Mouse (Mus musculus) heart, postnatal 36 days (tissue): ENCODE data around the gene Sirt4. TPM values are rescaled to one million over a fixed set of nuclear protein-coding genes. Genes with fewer than 3 reads are reported as not detected.
A peak's percentile ranks its signal among the peaks of the same experiment; 100 is the strongest.

ENCODE experiments used
- DNase-seq, 2 experiments: peaks; one replicate each; pipeline ENCODE4 v3.0.0; 2021 to 2022
- intact Hi-C: fragments of 180-260 bp; cut with DNase I; formaldehyde crosslinking; loops from one replicate; pipeline ENCODE4 v1.15.1; 2025
- total RNA-seq, 2 experiments: library from RNA; stranded (reverse); gene quantifications; 2 replicates each; pipeline ENCODE4 v1.2.3; 2021

Sirt4 gene
- total RNA-seq, 2 experiments from 2014 or later, result 17.9 to 18.1 TPM

DNA sequence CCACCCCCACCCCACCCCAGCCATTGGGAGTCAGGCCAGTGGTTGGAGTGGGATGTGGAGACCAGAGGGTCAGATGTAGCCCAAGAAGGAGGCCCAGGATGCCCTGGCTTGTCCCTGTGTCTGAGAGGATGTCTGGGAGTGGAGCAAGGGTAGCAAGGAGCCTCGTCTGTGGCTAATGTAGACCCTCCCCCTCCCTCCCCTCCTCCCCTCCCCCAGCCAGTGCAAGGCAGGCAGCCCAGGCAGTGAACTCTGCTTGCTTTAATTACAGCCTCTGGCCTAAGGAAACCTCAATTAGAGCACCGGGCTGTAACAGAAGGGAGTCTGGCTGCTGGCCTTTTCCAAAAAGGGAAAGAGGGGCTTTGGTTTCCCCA is 46.6 kb downstream of the Sirt4 start:
- intact Hi-C loops, result no loop called here
- no peak for DNase-seq

GRCm38 (mm10) chr5:115437242-115437944 is 47.1 kb downstream of the Sirt4 start:
- intact Hi-C loops, result no loop called here
- no peak for DNase-seq

GRCm38 (mm10) chr5:115436421-115437124 is 48.0 kb downstream of the Sirt4 start:
- intact Hi-C loops, result no loop called here
- peak; percentile 34 to 48 for DNase-seq

GRCm38 (mm10) chr5:115435755-115436379 is 48.7 kb downstream of the Sirt4 start:
- no peak for DNase-seq
- intact Hi-C loops, result no loop called here

DNA sequence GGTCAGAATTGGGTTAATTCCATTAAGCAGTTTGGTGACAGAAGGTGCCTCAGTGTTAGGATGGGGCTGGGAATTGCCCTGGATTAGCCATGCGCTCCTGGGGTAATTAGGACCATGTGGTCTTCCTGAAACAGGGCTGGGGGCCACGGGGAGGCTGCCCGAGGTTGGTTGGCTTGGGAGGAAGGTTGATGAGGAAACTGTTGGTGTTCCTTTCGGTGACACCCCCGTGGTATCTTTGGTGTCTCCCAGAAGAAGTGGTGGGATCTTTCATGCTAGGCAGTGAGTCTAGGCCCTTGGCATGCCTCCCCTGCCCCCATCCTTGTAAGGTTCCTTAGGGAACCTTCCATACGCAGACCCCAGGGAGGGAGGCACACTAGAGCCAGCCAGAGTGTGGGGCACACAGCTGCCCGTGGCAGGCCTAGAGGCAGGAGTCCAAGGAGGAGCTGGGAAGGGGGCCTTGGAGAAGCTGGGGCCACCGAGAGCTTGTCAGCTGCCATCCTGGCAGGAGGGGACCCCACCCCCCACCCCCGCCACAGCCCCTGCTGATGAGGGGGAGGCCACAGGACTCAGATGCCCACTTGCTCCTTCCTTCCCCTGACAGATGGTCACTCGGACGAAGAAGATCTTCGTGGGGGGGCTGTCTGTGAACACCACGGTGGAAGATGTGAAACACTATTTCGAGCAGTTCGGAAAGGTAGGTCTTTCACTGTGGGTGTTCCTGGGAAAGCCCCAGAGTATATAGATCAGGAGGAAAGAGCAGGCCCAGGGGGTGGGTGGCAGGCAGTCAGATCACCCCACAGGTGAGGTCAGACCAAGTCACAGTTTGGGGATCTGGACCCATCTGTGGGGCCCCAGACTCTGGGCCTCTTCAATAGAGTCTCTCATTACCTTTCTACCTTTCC is 49.4 kb downstream of the Sirt4 start:
- intact Hi-C loops, result no loop called here

DNA sequence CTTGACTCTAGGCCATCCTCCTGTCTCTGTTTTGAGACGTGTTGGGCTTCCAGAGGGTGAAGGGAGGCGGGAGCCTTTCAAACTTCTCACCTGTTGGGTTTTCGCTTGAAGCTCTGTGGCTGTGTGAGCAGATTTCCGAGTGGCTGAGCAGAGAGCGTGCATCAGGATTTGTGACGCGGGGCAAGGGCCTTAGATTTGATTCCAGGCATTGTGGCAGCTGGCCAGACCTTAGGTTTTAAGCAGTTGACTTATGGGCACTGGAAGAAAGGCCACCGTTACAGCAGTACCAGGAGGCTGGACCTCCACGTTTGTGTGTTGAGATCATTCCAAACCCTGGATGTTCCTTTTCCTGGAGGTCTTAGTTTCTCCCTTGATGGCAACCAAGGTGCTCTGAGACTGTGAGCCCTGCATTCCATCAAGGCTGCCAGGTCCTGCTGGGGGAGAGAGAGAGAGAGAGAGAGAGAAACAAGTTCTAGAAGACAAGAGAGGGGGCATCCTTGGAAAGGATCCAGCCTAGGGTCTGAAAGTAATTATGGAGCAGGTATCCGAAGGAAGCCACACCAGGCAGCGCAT is 50.2 kb downstream of the Sirt4 start:
- DNase-seq, result no peak
- intact Hi-C loops, result no loop called here

More for the DNA sequence above, 49.4 kb downstream of the Sirt4 start:
- no peak for DNase-seq

DNA sequence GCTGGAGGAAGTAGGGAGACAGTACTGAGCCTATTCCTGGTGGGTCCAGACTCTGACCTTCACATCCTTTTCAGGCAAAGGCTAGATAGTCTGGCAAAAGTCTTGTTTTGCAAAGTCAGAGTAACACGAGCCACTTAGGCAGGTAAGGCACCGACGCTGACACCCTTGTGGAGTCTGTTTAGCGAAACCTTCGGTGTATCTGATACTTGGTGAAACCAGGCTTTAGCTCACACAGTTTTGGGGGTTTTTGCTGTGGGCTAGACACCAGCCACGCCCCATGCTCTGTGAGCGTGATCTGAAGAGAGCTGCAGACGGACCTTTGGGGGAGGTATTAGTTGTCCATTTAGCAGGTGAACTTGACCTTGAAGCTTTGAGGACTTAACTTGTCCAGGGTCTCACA is 51.3 kb downstream of the Sirt4 start:
- intact Hi-C loops, result no loop called here
- DNase-seq, result no peak

GRCm38 (mm10) chr5:115432395-115432794 is 52.1 kb downstream of the Sirt4 start:
- intact Hi-C loops, result no loop called here
- no peak for DNase-seq

DNA sequence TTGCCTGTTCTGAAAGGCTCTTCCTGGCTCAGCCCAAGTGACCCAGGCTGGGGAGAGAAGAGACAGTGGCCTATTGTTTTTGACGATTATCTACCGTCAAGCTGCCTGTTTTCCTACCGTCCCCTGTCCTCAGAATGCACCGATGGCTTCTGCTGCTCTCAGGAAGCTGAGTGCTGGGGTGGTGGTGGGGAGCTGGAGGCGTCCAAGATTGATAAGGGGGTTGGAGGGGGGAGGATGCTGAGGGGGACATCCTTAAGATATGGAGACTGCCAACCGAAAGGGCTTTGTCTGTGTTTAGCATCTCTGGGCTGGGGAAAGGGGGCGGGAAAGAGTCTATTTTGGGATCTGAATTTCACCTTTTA is 52.6 kb downstream of the Sirt4 start:
- DNase-seq, result no peak
- intact Hi-C loops, result no loop called here

DNA sequence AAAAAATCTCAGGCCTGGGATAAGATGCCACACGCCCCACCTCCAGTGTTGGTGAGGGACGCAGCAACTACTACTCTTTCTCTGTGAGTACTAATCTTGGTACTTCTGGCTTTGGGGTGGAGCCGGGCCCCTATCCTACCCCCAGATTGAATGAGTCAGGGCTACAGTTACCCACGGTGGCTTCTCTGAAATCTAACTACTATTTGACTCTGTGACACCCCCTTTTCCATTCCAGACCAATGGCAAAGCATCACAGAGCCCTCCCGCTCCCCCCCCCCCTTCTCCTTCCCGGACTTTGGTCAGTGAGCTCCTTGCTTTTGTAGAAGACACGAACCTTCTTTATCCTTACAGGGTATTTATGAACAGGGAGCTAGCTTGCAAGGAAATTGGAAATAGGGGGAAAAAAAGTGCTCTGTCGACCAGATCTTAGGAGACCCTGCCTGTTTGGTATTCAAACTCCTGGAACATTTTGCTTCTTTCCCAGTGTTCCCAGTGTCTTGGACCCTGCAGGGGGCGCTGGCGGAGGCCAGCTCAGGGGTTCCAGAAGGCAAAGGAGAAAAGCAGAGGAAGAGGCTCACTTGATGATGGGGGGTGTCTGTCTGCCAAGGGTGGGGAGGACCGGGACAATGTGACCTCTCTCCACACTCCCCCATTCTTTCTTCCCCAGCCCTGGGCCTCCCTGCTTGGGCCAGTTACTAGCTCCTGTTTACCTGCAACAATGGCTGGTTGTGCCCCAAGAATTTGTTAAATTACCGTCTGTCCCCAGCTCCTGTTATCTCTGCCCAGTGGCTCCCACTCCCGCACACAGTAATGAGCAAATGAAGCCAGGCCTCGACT is 53.2 kb downstream of the Sirt4 start:
- intact Hi-C loops, result no loop called here
- DNase-seq, result no peak

- intact Hi-C loops, result no loop called here
- no peak for DNase-seq
Measured at GRCm38 (mm10) chr5:115430187-115430960, 54.2 kb downstream of the Sirt4 start.

DNA sequence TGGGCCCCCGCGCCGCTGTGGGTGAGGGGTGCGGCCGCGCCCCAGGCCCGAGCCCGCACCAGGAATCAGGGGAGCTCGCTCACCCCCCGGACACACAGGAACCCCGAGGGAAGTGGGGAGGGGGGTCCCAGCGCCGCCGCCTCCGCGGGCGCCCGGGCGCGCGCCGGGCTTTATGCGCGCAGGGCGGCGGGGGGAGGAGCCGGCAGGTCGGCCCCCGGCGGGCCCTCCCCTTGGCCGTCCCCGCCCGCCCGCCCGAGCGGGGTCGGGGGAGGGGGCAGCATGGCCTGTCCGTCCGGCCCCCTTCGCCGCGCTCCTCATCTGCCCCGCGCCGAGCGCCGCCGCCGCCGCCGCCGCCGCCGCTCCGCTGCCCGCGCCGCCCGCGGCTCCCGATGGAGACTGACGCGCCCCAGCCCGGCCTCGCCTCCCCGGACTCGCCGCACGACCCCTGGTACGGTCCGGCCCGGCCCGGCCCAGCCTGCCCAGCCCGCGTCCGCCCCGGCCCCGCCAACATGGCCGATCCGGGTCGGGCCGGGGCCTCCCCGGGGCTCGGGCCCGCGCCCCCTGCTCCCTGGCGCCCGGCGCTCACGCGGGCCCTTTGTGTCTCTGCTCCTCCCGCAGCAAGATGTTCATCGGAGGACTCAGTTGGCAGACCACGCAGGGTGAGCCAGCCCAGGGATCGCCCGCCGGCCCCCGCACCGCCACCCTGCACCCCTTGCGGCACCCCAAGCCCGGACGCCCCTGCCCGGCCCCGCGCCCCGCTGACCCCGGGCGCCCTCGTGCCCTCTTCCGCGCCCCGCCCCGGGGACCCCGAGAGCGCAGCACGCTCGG is 55.0 kb downstream of the Sirt4 start, which contains the start of gene Msi1:
Gene Msi1, plus strand, starts transcription at position 241 of the 828 bp plus-strand sequence.
- intact Hi-C loops, result no loop called here
- no peak for DNase-seq

DNA sequence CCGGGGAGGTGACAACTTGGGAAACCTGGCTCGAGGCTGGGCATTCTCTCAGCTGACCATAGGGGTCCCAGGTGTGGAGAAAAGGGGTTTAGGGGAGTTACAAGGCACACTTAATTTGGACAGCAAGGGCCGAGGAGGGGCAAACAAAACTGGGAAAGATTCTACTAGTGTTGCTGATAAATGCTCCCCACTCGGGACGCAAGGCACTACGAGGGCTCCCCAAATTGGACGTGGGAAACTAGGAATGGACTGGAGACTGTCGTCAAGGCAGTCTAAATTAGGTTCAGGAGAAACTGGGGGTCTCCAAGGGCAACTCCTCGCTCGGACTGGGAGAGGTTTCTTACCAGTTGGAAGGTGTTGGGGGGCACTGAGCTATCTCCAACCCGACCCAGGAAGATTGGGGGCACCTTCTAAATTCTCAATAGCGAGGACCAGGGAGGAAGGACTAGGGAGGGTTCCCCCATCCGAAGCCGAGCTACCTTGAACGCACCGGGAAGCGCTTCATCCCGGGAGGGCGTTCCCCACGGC is 55.6 kb downstream of the Sirt4 start:
- intact Hi-C loops, result no loop called here
- DNase-seq, result no peak

Other genes with a start within 250 kb of the Sirt4 start
- gene Pop5, start 248.9 kb downstream of the Sirt4 start, total RNA-seq, result 10 to 100 TPM; 31.5 to 35.5 TPM
- gene Rnf10, start 211.8 kb downstream of the Sirt4 start, total RNA-seq, result 100 to 1,000 TPM; 378 to 424 TPM
- 100 to 1,000 TPM; 137 to 167 TPM for gene Coq5, start 205.1 kb downstream of the Sirt4 start, total RNA-seq
- 10 to 100 TPM; 71.9 to 88.5 TPM for gene Dynll1, start 183.7 kb downstream of the Sirt4 start, total RNA-seq
- gene Srsf9, start 157.5 kb downstream of the Sirt4 start, total RNA-seq, result 10 to 100 TPM; 16.0 to 18.1 TPM
- gene Gatc, start 143.5 kb downstream of the Sirt4 start, total RNA-seq, result 10 to 100 TPM; 17.6 to 18.6 TPM
- gene Triap1, start 143.5 kb downstream of the Sirt4 start, total RNA-seq, result 10 to 100 TPM; 22.8 to 27.6 TPM
- gene Cox6a1, start 135.7 kb downstream of the Sirt4 start, total RNA-seq, result 100 to 1,000 TPM; 253 to 261 TPM
- gene Msi1, start 55.1 kb downstream of the Sirt4 start, total RNA-seq, result 1 to 10 TPM in 1 of 2 experiments, under 1 TPM in 1; 0.92 to 1.2 TPM
- not detected for gene Pla2g1b, start 18.5 kb downstream of the Sirt4 start, total RNA-seq
- gene Pxn, start 22.0 kb upstream of the Sirt4 start, total RNA-seq, result 10 to 100 TPM; 36.2 to 37.9 TPM
- 100 to 1,000 TPM; 650 to 668 TPM for gene Rplp0, start 74.7 kb upstream of the Sirt4 start, total RNA-seq
- 10 to 100 TPM; 43.1 to 49.5 TPM for gene Gcn1l1, start 80.5 kb upstream of the Sirt4 start, total RNA-seq
- 10 to 100 TPM; 43.1 to 46.3 TPM for gene Rab35, start 147.2 kb upstream of the Sirt4 start, total RNA-seq
- gene Bicdl1, start 246.9 kb upstream of the Sirt4 start, total RNA-seq, result 1 to 10 TPM; 6.7 to 8.9 TPM